Mouse (Mus musculus) liver, adult 2 months (tissue): ENCODE results near the gene Cdc42se1. TPM values are rescaled to one million over a fixed set of nuclear protein-coding genes. Genes with fewer than 3 reads are reported as not detected.

ENCODE experiments used
- DNase-seq: peaks from one replicate; pipeline ENCODE4 v3.0.0-alpha.2; 2011; ENCODE audit warnings: low read depth, low spot score; ENCODE audit errors: extremely low read depth
- H3K27ac ChIP-seq: fragments of 200-500 bp; replicated peaks from 2 replicates; pipeline ENCODE4 v1.5.1; 2012; ENCODE audit warnings: low read depth, mild to moderate bottlenecking, control low read depth, inconsistent platforms, low read length; ENCODE audit not compliant: insufficient read depth
- H3K27me3 ChIP-seq: fragments of 200-500 bp; 2 replicates; pipeline ENCODE4 v1.6.1; 2012; ENCODE audit warnings: mild to moderate bottlenecking, moderate library complexity, low read length, inconsistent platforms; ENCODE audit not compliant: control insufficient read depth, insufficient read depth
- H3K36me3 ChIP-seq: fragments of 200-500 bp; 2 replicates; pipeline ENCODE4 v1.6.1; 2012; ENCODE audit warnings: low read length, inconsistent platforms; ENCODE audit not compliant: control insufficient read depth, insufficient read depth
- H3K4me1 ChIP-seq: fragments of 200-500 bp; 2 replicates; pipeline ENCODE4 v1.6.1; 2011; ENCODE audit warnings: low read length; ENCODE audit not compliant: control insufficient read depth, insufficient read depth
- H3K4me3 ChIP-seq: fragments of 200-500 bp; 2 replicates; pipeline ENCODE4 v1.5.1; 2011; ENCODE audit warnings: low read depth, mild to moderate bottlenecking, control low read depth, low read length, moderate library complexity; ENCODE audit not compliant: insufficient read depth
- H3K79me2 ChIP-seq: fragments of 200-500 bp; 2 replicates; pipeline ENCODE4 v1.6.1; 2012; ENCODE audit warnings: inconsistent platforms, mild to moderate bottlenecking, low read length, moderate library complexity; ENCODE audit not compliant: control insufficient read depth, insufficient read depth
- H3K9ac ChIP-seq: fragments of 200-500 bp; 2 replicates; pipeline ENCODE4 v1.6.1; 2012; ENCODE audit warnings: low read depth, mild to moderate bottlenecking, control low read depth, inconsistent platforms, low read length
- CTCF ChIP-seq: fragments of 200-500 bp; IDR thresholded peaks from 2 replicates; pipeline ENCODE4 v1.5.1; 2011; ENCODE audit warnings: low read depth, low read length, control low read depth
- POLR2A ChIP-seq: fragments of 200-500 bp; IDR thresholded peaks from 2 replicates; pipeline ENCODE4 v1.6.1; 2011; ENCODE audit warnings: low read length, control low read depth; ENCODE audit not compliant: insufficient read depth; ENCODE audit errors: extremely low read depth
- WGBS: fragments of 180-500 bp; shearing (Covaris S2); methylation state at CpG from one replicate; pipeline ENCODE4 v1.1.7; 2018; 5-methylcytosine and 5-hydroxymethylcytosine counted together
- polyA plus RNA-seq: library from polyadenylated mRNA; depleted of rRNA; stranded (reverse); fragments of >200 nt; gene quantifications from 2 replicates; pipeline ENCODE4 v1.2.3, GENCODE M21; 2012; rRNA removed
- total RNA-seq: library from RNA; depleted of rRNA; stranded (reverse); fragments of >200 nt; gene quantifications from 2 replicates; pipeline ENCODE4 v1.2.3, GENCODE M21; 2014; rRNA removed

Gene Cdc42se1
- total RNA-seq = 8.9 and 12.3 TPM in 2 replicates
- polyA plus RNA-seq = 12.4 and 13.1 TPM in 2 replicates

GRCm38 (mm10) chr3:95228148-95228893 is at the start of gene Cdc42se1:
Gene Cdc42se1 (plus strand): TSS chr3:95228732.
- H3K4me1 ChIP-seq = peaks cover 3% of the 10 kb centered on the region
- H3K36me3 ChIP-seq = peaks cover 3% of the 10 kb centered on the region; the same call in 1 of the 2 replicates
- H3K4me3 ChIP-seq = peak within 1 kb of the TSS; percentile 74
- peaks cover 9% of the 10 kb centered on the region; the same call in 1 of the 2 replicates for H3K79me2 ChIP-seq
- TF ChIP-seq CTCF (no peak), POLR2A (peak; percentile 65)
- H3K27ac ChIP-seq = peak within 1 kb of the TSS; percentile 74
- no peaks in the 10 kb centered on the region for H3K27me3 ChIP-seq
- DNase-seq = peak; percentile 66
- WGBS = under 1% methylated on average over 64 of the region's 64 CpGs
- peak within 1 kb of the TSS; percentile 90 for H3K9ac ChIP-seq

- H3K4me3 ChIP-seq = no peak overlapping the region
- H3K36me3 ChIP-seq = no peaks in the 10 kb centered on the region
- H3K27me3 ChIP-seq = peaks cover 2% of the 10 kb centered on the region; the same call in 1 of the 2 replicates
- TF ChIP-seq POLR2A (no peak), CTCF (no peak)
- no peak overlapping the region for H3K9ac ChIP-seq
- no peaks in the 10 kb centered on the region for H3K79me2 ChIP-seq
- peaks cover 2% of the 10 kb centered on the region; the same call in 1 of the 2 replicates for H3K4me1 ChIP-seq
- WGBS = 93% methylated on average over 5 of the region's 5 CpGs
- no peak for DNase-seq
- no peak overlapping the region for H3K27ac ChIP-seq
Measured at GRCm38 (mm10) chr3:95178948-95179347, 49.6 kb upstream of the Cdc42se1 start.

GRCm38 (mm10) chr3:95179890-95180289 is 48.6 kb upstream of the Cdc42se1 start:
- no peak overlapping the region for H3K9ac ChIP-seq
- peaks cover 3% of the 10 kb centered on the region for H3K36me3 ChIP-seq
- H3K4me3 ChIP-seq = no peak overlapping the region
- H3K4me1 ChIP-seq = no peaks in the 10 kb centered on the region
- TF ChIP-seq CTCF (no peak), POLR2A (no peak)
- H3K79me2 ChIP-seq = no peaks in the 10 kb centered on the region
- H3K27ac ChIP-seq = no peak overlapping the region
- no peak for DNase-seq
- 51% methylated on average over 3 of the region's 3 CpGs for WGBS
- H3K27me3 ChIP-seq = no peaks in the 10 kb centered on the region

- TF ChIP-seq POLR2A (no peak), CTCF (no peak)
- WGBS = 59% methylated on average over 1 of the region's 1 CpGs
- Histone ChIP-seq H3K4me1 (no peaks in the 10 kb centered on the region), H3K27me3 (no peaks in the 10 kb centered on the region), H3K79me2 (no peaks in the 10 kb centered on the region), H3K36me3 (peaks cover 7% of the 10 kb centered on the region), H3K4me3 (no peak overlapping the region), H3K27ac (no peak overlapping the region), H3K9ac (no peak overlapping the region)
- no peak for DNase-seq
Measured at GRCm38 (mm10) chr3:95181841-95182240, 46.7 kb upstream of the Cdc42se1 start.

- Histone ChIP-seq H3K4me1 (no peaks in the 10 kb centered on the region), H3K9ac (no peak overlapping the region), H3K79me2 (no peaks in the 10 kb centered on the region), H3K27ac (no peak overlapping the region), H3K36me3 (peaks cover 25% of the 10 kb centered on the region), H3K27me3 (no peaks in the 10 kb centered on the region), H3K4me3 (no peak overlapping the region)
- WGBS = 85% methylated on average over 9 of the region's 9 CpGs
- DNase-seq = no peak
- TF ChIP-seq CTCF (no peak), POLR2A (no peak)
Measured at GRCm38 (mm10) chr3:95184796-95185577, 43.5 kb upstream of the Cdc42se1 start.

- H3K79me2 ChIP-seq = no peaks in the 10 kb centered on the region
- no peak for TF ChIP-seq CTCF
- TF ChIP-seq POLR2A = no peak
- 97% methylated on average over 2 of the region's 2 CpGs for WGBS
- H3K4me1 ChIP-seq = no peaks in the 10 kb centered on the region
- H3K27me3 ChIP-seq = no peaks in the 10 kb centered on the region
- no peak overlapping the region for H3K9ac ChIP-seq
- H3K36me3 ChIP-seq = peaks cover 25% of the 10 kb centered on the region
- no peak for DNase-seq
- H3K27ac ChIP-seq = no peak overlapping the region
- H3K4me3 ChIP-seq = no peak overlapping the region
Measured at GRCm38 (mm10) chr3:95186100-95186499, 42.4 kb upstream of the Cdc42se1 start.
